Mouse (Mus musculus) forebrain, embryonic 13.5 days (tissue): ENCODE data around the gene Got2. TPM values are rescaled to one million over a fixed set of nuclear protein-coding genes. Genes with fewer than 3 reads are reported as not detected.
"Not testable (repeated sequence)": the region's sequence is repeated elsewhere in the genome, so short reads cannot be mapped to it uniquely, and the experiment has no call there.

Experiments
- ATAC-seq: fragments of 200-750 bp; cut with Nextera tagmentation; 2 replicates; pipeline ENCODE4 v1.8.0; 2017
- H3K27ac ChIP-seq: fragments of 300-500 bp; sonication (generic); 2 replicates; pipeline ENCODE4 v1.5.1; 2015; ENCODE audit warnings: inconsistent platforms, mild to moderate bottlenecking, moderate library complexity
- H3K27me3 ChIP-seq: fragments of 300-500 bp; sonication (generic); 2 replicates; pipeline ENCODE4 v1.6.1; 2015; ENCODE audit warnings: mild to moderate bottlenecking, inconsistent platforms
- H3K36me3 ChIP-seq: fragments of 300-500 bp; sonication (generic); 2 replicates; pipeline ENCODE4 v1.6.1; 2015; ENCODE audit warnings: mild to moderate bottlenecking, inconsistent platforms; ENCODE audit not compliant: poor library complexity, severe bottlenecking
- H3K4me1 ChIP-seq: fragments of 300-500 bp; sonication (generic); 2 replicates; pipeline ENCODE4 v1.6.1; 2015; ENCODE audit warnings: inconsistent platforms
- H3K4me2 ChIP-seq: fragments of 300-500 bp; sonication (generic); 2 replicates; pipeline ENCODE4 v1.6.1; 2015; ENCODE audit warnings: inconsistent platforms, mild to moderate bottlenecking, moderate library complexity
- H3K4me3 ChIP-seq: fragments of 300-500 bp; sonication (generic); 2 replicates; pipeline ENCODE4 v1.5.1; 2015; ENCODE audit warnings: mild to moderate bottlenecking, inconsistent platforms
- H3K9ac ChIP-seq: fragments of 300-500 bp; sonication (generic); 2 replicates; pipeline ENCODE4 v1.6.1; 2015; ENCODE audit warnings: mild to moderate bottlenecking, inconsistent platforms
- H3K9me3 ChIP-seq: fragments of 300-500 bp; sonication (generic); replicated peaks from 2 replicates; pipeline ENCODE4 v1.6.1; 2016; ENCODE audit warnings: inconsistent platforms
- WGBS: fragments of 180-500 bp; shearing (Covaris S2); methylation state at CpG from one replicate; pipeline ENCODE4 v1.1.7; 2015; 5-methylcytosine and 5-hydroxymethylcytosine counted together
- polyA plus RNA-seq: library from polyadenylated mRNA; unstranded; fragments of >200 nt; fragmentation: Nextera tagmentation; extraction: Ambion mirVana; gene quantifications from 2 replicates; pipeline ENCODE4 v1.2.1, GENCODE M21; 2015

The Got2 gene
- polyA plus RNA-seq, 1 experiment from 2014 or later = 150 TPM

GRCm38 (mm10) chr8:95863761-95864440 is 24.4 kb downstream of the Got2 start:
- WGBS = 89% methylated on average over 10 of the region's 11 CpGs
- H3K9ac ChIP-seq, H3K4me2 ChIP-seq, H3K27ac ChIP-seq, ATAC-seq, H3K9me3 ChIP-seq, H3K4me1 ChIP-seq, H3K4me3 ChIP-seq, H3K27me3 ChIP-seq: not testable (repeated sequence)
- peaks cover 58% of the 10 kb centered on the region for H3K36me3 ChIP-seq

DNA sequence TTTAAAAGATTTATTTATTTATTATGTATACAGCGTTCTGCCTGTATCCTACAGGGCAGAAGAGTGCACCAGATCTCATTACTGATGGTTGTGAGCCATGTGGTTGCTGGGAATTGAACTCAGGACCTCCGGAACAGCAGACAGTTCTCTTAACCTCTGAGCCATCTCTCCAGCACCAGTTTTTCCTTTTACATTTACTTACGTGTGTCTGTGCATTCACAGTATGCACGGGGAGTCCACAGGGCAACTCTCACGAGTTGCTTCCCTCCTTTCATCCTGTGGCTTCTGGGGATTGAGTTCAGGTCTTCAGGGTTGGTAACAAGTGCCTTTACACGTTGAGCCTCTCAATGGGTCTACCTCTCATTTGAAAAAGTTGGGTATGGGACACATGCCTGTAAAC is 34.2 kb downstream of the Got2 start:
- 88% methylated on average over 6 of the region's 6 CpGs for WGBS
- no peak overlapping the region for H3K9ac ChIP-seq
- no peaks in the 10 kb centered on the region for H3K27me3 ChIP-seq
- no peak overlapping the region for H3K4me3 ChIP-seq
- no peaks in the 10 kb centered on the region for H3K36me3 ChIP-seq
- H3K4me1 ChIP-seq = peaks cover 13% of the 10 kb centered on the region
- H3K4me2 ChIP-seq = no peak overlapping the region
- no peak overlapping the region for H3K27ac ChIP-seq
- no peaks in the 10 kb centered on the region for H3K9me3 ChIP-seq
- ATAC-seq = no peak

DNA sequence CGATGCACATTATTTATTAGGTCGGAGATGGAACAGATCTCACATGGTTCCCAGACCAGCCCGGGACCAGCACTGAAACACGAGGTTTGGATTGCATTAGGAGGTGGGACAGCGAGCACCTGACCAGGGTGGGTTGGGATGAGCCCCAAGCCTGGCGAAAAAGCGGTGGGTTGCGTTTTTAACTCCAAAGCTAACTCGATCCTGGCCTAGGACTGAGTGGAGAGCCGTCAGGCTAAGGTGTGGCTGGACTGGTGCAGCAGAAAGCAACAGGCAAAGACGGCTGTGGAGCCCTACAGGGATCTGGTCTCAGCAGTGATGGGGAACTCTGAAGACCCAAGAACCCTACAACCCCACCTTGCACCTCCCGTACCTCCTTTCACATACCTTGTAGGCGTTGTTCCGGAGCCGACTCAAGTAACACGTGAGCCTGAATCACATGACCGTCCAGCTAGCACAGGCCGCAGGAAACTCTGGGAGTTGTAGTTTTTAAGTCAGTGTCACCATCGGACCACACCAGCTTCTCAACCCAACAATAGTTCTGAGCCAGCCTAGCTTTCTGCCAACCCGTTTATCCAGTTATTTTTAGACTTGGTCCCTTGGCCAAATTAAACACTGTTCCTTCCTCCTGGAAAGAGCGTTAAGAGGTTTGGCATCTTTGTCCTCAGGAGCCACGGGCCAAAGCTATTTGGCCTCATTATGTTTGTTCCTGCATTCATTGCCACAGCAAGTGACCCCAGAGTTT is 35.1 kb downstream of the Got2 start, which contains the start of gene Slc38a7:
Gene Slc38a7 (minus strand): TSS at position 438 of the 742 bp plus-strand sequence.
- ATAC-seq = peak; percentile 98
- Histone ChIP-seq H3K4me2 (peak within 1 kb of the TSS; percentile 75), H3K4me3 (peak within 1 kb of the TSS; percentile 62), H3K27me3 (no peaks in the 10 kb centered on the region), H3K27ac (no peak within 1 kb of the TSS), H3K4me1 (peaks cover 13% of the 10 kb centered on the region), H3K36me3 (peaks cover 4% of the 10 kb centered on the region), H3K9ac (peak within 1 kb of the TSS; percentile 73), H3K9me3 (no peaks in the 10 kb centered on the region)
- WGBS = 17% methylated on average over 22 of the region's 22 CpGs

DNA sequence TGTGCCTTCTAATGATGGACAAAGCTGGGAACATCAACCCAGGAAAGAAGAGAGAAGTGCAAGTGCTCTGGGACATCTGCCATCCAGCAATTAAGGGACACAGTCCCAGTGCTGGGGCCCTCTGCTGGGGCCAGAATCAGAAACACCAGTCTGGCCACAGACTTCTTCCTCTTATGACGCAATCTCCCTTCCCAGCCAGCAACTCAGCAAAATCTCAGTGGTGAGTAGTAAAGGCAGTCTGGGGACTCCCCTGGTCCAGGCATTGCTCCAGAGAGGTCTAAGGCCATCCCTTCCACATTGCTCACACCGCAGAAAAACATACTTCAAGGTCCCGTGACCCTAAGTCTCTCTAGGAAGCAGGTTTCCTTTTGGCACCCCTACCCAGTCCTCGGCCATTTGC is 36.1 kb downstream of the Got2 start:
- WGBS = 80% methylated on average over 4 of the region's 4 CpGs
- Histone ChIP-seq H3K27me3 (no peaks in the 10 kb centered on the region), H3K9ac (peak overlapping the region; percentile 73), H3K4me2 (peak overlapping the region; percentile 75), H3K27ac (no peak overlapping the region), H3K36me3 (peaks cover 9% of the 10 kb centered on the region), H3K9me3 (no peaks in the 10 kb centered on the region), H3K4me3 (peak overlapping the region; percentile 62), H3K4me1 (peaks cover 13% of the 10 kb centered on the region)
- no peak for ATAC-seq

GRCm38 (mm10) chr8:95850326-95850725 is 38.0 kb downstream of the Got2 start:
- Histone ChIP-seq H3K4me1 (peaks cover 13% of the 10 kb centered on the region), H3K4me3 (no peak overlapping the region), H3K27me3 (no peaks in the 10 kb centered on the region), H3K9ac (no peak overlapping the region), H3K36me3 (peaks cover 22% of the 10 kb centered on the region), H3K9me3 (no peaks in the 10 kb centered on the region), H3K4me2 (no peak overlapping the region), H3K27ac (no peak overlapping the region)
- ATAC-seq = no peak
- 96% methylated on average over 2 of the region's 2 CpGs for WGBS

GRCm38 (mm10) chr8:95848734-95849464 is 39.4 kb downstream of the Got2 start:
- ATAC-seq = no peak
- no peak overlapping the region for H3K4me3 ChIP-seq

GRCm38 (mm10) chr8:95848061-95848551 is 40.2 kb downstream of the Got2 start:
- H3K4me1 ChIP-seq = peaks cover 9% of the 10 kb centered on the region
- peaks cover 43% of the 10 kb centered on the region for H3K36me3 ChIP-seq
- 82% methylated on average over 24 of the region's 24 CpGs for WGBS
- H3K9ac ChIP-seq = no peak overlapping the region; the same call in 1 of the 2 replicates
- no peak overlapping the region for H3K4me3 ChIP-seq
- no peaks in the 10 kb centered on the region for H3K9me3 ChIP-seq
- no peak for ATAC-seq
- no peak overlapping the region for H3K27ac ChIP-seq
- no peaks in the 10 kb centered on the region for H3K27me3 ChIP-seq
- H3K4me2 ChIP-seq = no peak overlapping the region

More at GRCm38 (mm10) chr8:95848734-95849464, 39.4 kb downstream of the Got2 start:
- H3K9ac ChIP-seq = no peak overlapping the region
- 92% methylated on average over 19 of the region's 19 CpGs for WGBS
- peaks cover 13% of the 10 kb centered on the region for H3K4me1 ChIP-seq
- peaks cover 35% of the 10 kb centered on the region for H3K36me3 ChIP-seq
- H3K4me2 ChIP-seq = no peak overlapping the region
- no peak overlapping the region for H3K27ac ChIP-seq
- H3K9me3 ChIP-seq = no peaks in the 10 kb centered on the region
- no peaks in the 10 kb centered on the region for H3K27me3 ChIP-seq

GRCm38 (mm10) chr8:95845026-95845425 is 43.3 kb downstream of the Got2 start:
- Histone ChIP-seq H3K27me3 (no peaks in the 10 kb centered on the region), H3K9ac (no peak overlapping the region), H3K4me1 (no peaks in the 10 kb centered on the region), H3K36me3 (peaks cover 73% of the 10 kb centered on the region), H3K27ac (no peak overlapping the region), H3K4me3 (no peak overlapping the region), H3K9me3 (no peaks in the 10 kb centered on the region), H3K4me2 (no peak overlapping the region)
- ATAC-seq = no peak
- 84% methylated on average over 7 of the region's 7 CpGs for WGBS

DNA sequence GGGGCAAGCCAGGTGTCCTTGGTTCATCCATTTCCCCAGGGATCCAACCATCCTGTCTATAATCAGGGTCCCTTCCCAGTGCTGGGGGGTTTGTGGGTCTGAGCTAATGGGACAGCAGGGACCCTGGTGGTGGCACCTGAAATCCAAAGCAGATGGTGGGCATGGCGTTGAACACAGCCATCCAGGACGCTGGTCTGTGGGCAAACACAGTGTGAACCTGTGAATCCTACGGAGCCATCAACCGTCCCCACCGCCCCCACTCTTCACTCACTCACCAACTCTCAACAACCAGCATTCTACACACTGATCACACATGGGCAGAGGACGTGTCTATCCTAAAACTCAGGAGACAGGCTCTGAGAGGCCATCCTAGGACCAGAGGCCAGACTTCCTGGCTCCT is 44.4 kb downstream of the Got2 start:
- Histone ChIP-seq H3K27ac (no peak overlapping the region), H3K27me3 (no peaks in the 10 kb centered on the region), H3K9ac (no peak overlapping the region), H3K4me2 (no peak overlapping the region), H3K4me1 (no peaks in the 10 kb centered on the region), H3K9me3 (no peaks in the 10 kb centered on the region), H3K4me3 (no peak overlapping the region), H3K36me3 (peaks cover 84% of the 10 kb centered on the region)
- 93% methylated on average over 6 of the region's 6 CpGs for WGBS
- no peak for ATAC-seq

DNA sequence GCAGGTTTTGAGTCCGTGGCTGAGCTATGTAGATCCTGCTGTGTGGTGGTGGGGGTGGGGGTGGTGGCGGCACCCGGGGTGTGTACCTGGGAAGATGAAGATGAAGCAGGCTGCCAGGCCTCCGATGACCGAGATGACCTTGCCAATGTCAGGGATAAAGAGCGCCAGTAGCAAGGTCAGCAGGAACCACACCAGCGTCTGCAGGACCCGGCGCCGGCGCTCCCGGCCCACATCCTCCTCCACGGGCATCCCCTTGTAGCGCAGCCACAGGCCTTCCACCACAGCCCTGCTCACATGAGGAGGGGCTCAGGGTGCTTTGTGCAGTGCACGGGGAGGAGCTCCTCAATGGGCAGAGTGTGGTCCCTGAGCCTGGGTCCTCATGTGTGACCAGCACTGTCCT is 46.9 kb downstream of the Got2 start:
- no peak for ATAC-seq
- Histone ChIP-seq H3K27me3 (no peaks in the 10 kb centered on the region), H3K4me2 (no peak overlapping the region), H3K9me3 (no peaks in the 10 kb centered on the region), H3K9ac (no peak overlapping the region), H3K4me1 (no peaks in the 10 kb centered on the region), H3K36me3 (peaks cover 85% of the 10 kb centered on the region), H3K27ac (no peak overlapping the region), H3K4me3 (no peak overlapping the region)
- WGBS = 92% methylated on average over 15 of the region's 15 CpGs

DNA sequence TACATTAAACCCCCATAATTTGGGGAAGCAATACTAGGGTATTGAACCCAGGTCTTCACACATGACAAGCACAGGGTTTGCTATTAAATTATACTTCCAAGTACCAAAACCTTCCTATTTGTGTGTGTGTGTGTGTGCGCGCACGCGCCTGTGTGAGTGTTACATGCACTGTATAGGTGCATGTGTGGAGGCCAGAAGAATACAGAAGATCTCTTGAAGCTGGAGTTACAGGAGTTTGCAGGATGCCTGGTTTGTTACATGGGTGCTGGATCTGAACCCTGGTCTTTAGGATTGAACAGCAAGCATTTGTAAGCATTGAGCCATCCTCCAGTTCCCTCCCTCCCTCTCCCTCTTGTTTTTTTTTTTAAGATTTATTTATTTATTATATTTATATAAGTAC is 49.1 kb downstream of the Got2 start:
- Histone ChIP-seq H3K9me3 (no peaks in the 10 kb centered on the region), H3K4me1 (no peaks in the 10 kb centered on the region), H3K36me3 (peaks cover 68% of the 10 kb centered on the region), H3K9ac (no peak overlapping the region), H3K27ac (no peak overlapping the region), H3K4me2 (no peak overlapping the region), H3K27me3 (no peaks in the 10 kb centered on the region), H3K4me3 (no peak overlapping the region)
- no peak for ATAC-seq
- WGBS = 99% methylated on average over 4 of the region's 4 CpGs

- peaks cover 10% of the 10 kb centered on the region for H3K4me1 ChIP-seq
- no peak overlapping the region for H3K4me2 ChIP-seq
- H3K27me3 ChIP-seq = no peaks in the 10 kb centered on the region
- ATAC-seq = no peak
- no peak overlapping the region for H3K9ac ChIP-seq
- H3K4me3 ChIP-seq = no peak overlapping the region
- 91% methylated on average over 10 of the region's 10 CpGs for WGBS
- no peaks in the 10 kb centered on the region for H3K9me3 ChIP-seq
- H3K27ac ChIP-seq = no peak overlapping the region
- H3K36me3 ChIP-seq = peaks cover 49% of the 10 kb centered on the region
Observed at GRCm38 (mm10) chr8:95837266-95837665, 51.1 kb downstream of the Got2 start.
